Mouse (Mus musculus): ENCODE measurements around the gene Itgb7.

The Itgb7 gene

DNA sequence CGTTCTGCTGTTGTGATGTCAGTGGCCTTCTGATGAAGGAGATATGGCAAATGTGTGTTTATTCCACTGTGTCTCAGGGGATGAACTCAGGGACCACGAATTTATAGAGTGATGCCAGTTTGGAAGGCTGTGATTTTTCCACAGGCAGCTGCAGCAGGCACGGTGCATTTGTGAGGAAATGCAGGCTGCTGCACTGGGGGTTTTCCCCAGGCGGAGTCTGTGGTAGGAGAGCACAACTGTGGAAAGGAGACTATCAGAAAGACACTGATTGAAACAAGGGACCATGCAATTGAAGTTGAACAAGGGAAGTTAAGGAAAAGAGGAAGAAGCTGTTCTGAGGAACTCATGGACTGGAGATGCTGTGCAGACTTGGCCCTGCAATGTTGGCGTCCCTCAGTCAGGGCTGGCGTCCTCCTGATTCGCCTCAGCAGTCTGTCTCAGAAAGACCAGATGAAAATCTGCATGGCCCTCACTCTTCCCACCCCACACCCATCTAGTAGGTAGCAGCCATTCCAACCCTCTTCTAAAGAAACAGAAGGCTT, 39.4 kb downstream of the Itgb7 start:
- no peak for DNase-seq

DNA sequence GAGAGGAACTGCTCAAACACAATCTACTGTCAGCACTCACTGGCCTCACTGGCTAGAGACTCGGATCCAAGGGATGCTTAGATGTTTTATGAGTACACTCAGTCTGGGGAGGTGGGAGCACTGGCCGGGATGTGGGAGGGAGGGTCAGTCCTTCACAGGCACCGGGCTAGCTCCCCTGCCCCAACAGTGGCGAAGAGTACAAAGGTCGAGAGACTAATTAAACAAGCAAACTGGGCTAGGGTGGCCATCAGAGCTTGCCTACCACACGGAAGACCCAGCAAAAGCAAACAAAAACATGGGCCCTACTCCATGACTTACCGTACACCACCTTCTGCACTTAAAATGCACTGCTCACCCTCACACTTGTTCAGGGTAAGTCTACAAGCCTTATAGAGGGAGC, 40.0 kb downstream of the Itgb7 start:
- DNase-seq: no peak

DNA sequence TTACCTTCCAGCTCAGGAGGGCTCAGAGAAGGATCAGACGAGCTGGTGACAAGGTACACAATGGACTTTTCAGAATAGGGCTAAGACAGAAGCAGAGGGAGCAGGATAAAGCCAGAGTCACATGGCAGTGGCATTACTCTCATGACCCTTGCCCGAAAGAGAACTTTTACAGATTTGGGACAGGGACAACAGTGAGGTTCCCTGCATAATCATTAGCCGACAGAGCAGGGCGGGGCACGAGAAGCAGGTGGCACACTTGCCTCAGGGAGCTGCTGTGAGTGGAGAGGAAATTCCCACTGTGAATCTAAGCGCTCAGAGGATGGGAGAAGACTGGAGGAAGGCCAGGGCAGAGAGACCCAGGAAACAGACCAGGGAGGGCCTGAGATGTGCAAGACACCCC, 42.9 kb downstream of the Itgb7 start:
- no peak for DNase-seq

DNA sequence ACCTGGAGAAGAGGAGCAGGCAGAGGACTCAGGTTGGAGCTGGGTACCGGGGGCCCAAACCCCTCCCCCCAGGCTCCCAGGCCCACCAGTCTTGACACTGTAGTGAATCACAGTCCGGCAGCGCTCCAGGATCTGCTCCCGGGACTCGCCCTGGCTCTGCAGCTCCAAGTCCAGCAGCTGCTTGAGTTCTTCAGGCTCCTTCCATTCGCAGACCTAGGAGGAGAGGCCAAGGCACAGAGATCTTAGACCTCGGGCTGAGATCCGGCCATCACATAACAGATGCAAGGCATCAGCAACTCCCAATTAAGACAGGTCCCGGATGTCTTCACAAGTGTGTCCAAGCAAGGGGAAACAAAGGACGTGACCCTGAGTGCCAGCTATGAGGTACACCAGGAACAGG, 43.6 kb downstream of the Itgb7 start:
- DNase-seq: no peak

DNA sequence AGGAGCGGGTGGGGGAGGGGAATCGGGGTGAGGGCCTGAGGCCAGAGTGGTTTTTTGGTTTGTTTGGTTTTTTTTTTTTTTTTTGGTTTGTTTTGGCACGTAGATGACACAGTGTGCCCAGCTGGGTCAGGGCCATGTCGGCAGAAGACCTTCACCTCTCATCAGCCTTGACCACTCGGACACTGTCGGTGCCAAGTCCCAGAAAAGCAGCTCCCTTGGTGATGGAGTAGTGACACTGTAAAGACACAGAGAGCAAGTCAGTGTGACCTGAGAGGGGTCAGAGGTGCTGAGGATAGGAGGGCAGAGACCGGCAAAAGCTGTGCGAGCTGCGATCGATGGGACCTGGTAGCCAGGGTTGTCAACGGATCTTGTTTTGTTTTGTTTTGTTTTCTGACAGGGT, 45.5 kb downstream of the Itgb7 start:
- no peak for DNase-seq

DNA sequence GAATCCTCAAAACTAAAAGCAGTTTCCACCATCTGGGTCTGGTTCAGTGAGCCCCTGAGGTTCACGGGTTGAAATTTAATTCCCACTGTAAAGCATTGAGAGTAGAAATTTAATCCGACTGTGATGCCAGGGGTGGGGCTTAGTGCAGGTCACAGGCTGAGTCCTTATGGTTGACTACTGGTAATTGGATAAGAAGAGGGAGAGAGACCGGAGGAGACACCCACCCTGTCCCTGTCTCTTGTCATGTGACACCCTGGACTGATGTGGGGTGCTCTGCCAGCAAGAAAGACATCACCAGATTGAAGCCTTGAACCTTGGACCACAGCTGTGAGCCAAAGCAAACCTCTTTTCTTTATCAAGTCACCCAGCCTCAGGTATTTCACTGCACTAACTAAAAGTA, 48.7 kb downstream of the Itgb7 start:
- DNase-seq: no peak

DNA sequence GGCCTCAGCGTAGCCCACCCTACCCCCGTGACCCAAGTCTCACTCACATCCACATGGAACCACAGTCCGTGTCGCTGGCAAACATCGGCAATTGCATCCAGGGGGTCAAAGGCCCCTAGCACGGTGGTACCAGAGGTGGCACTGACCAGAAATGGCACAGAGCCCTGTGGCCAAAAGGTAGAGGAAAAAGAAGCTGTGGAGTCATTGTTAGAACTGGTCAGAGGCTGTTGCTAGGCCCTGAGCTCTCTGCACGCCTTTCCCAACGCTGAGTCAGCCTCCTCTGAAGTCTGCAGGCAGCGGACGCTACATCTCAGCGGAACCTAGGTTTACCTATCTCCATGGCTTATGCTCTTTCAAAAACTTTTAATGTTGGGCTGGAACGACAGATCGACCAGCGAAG, 51.8 kb downstream of the Itgb7 start:
- DNase-seq: no peak

DNA sequence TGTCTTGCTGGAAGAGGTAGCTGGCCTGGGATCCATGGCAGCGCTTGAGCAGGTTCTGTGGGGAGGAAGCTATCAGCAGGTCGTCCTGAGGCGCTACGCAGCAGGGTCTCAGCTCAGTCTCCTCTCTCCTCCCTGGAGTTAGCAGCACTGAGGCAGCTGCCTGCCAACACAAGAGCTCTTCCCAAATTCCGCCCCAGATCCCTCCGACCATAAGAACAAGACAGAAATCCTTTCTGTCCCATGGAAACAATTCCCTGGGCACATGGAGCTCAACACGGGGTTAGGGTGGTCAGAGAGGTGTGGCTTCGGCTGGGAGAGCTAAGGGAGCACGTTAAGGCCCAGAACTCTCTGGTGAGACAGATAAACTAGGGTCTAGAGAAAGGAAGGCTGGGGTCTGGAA, 52.6 kb downstream of the Itgb7 start:
- DNase-seq: no peak

DNA sequence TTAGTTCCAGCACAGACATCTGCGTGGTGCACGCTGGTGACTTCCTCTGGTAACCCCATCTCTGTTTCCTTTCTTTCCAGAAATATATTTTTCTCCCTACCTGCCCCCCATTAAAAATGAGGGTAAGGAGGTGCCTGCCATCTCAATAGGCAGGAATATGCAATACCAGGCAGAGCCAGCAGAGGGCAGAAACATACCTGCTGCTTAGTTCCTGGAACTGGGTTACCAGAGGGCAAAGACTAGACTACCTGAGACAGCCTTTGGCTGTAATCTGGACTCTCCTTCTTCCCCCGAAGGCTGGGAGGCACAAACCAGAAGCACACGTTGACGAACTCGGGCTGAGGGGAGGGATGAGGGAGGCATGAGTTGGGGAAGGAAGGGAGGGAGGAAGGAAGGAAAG, 53.5 kb downstream of the Itgb7 start:
- peak; percentile 71 to 86 for DNase-seq

DNA sequence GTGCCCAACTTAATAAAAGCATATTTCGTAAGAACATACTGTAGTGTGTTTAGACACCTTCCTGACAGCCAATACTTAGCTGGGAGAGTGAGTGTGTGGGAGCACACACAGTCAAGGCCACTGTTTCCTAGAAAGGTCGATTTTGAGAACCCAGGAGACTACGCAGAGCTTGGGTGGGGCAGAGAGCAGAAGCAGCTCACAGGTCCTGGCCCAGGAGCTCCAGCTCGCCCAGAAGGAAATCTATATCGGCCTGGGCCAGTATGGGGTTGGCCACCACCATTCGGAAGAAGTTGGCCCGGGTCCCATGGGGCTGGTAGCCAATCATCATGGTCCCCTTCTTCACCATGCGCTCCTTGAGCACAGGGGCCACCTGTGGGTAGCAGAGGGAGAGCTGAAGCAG, 54.3 kb downstream of the Itgb7 start:
- DNase-seq: no peak

DNA sequence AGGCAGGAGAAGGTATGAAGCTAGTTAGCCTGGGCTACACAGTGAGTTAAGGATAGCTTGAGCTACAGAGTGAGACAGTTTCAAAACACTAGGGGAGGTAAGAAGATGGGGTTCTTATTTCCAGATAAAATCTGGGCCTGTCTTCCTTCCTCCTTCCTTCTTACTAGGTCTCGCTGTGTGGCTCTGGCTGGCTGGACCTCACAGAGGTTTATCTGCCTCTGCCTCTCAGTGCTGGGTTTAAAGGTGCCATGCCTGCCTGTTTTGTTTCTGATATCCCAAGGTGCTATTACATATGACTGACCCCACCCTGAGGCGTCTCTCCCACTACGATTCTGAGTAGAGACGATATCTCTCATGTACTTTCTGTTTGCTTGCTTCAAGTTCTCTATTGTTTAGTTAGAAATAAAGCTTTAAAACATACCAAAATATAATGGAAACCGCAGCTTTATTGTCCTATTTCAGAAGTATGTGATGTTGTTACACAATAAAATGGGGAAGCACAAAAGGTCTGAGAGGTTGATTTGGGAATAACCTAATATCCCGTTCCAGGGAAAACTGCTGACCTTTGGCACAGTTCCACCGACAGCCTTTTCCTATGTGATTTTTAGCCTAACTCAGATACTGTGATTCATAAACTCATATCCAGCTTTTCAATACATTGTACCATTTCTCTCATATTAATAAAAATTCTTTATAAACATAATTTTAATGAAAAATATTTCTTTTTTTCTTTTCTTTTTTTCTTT, 55.0 kb downstream of the Itgb7 start:
- no peak for DNase-seq

DNA sequence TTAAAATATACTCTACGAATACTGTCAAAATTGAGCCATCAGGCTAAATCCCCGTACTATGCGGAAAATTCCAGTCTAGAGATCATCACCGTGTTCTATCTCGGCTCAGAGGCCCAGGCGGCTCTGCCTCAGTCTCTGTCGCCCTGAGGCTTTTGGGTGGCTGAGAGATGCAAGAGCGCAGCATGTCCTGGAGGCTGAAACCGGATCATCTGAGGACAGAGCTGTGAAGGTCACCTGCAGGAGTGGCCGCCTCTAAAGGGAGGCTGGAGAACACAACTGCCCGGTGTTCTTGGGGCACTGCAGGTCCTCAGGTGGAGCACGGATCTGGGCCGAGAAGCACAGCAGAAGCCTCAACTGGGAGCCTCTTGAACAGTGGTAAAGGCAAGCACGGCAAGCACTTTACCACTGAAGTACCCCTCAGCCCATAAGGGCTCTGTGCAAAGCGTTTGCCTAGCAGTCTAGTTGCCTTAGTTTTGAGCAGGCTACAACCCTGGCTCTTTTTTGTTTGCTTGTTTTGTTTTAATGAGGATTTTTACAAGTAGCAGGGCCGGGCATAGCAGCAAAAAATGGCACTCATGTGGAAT, 55.9 kb downstream of the Itgb7 start:
- DNase-seq: no peak

DNA sequence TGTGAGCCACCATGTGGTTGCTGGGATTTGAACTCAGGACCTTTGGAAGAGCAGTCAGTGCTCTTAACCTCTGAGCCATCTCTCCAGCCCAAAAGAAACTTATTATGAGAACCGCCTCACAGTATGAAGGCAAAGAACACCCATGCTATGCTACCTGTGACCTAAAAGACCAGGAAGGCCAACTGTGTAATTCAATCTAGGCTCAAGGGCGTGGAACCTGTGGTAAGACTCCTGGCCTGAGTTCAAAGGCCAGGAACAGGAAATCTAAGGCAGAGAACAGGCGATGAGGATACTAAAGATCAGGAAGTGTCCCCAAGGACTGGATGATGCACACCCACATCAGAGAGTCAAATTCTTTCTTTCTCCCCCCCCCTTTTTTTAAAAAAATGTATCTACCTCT, 58.2 kb downstream of the Itgb7 start:
- DNase-seq: no peak

DNA sequence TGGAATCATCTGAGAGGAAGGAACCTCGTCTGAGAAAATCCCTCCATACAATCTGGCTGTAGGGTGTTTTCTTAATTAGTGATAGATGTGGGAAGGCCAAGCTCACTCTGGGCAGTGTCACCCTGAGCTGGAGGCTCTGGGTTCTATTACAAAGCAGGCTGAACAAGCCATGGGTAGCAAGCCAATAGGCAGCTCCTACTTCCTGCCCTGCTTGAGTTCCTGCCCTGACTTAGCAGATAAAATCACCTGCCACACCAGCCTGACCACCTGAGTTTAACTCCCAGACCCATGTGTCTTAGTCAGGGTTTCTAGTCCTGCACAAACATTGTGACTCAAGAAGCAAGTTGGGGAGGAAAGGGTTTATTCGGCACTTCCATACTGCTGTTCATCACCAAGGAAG, 62.7 kb downstream of the Itgb7 start:
- no peak for DNase-seq

DNA sequence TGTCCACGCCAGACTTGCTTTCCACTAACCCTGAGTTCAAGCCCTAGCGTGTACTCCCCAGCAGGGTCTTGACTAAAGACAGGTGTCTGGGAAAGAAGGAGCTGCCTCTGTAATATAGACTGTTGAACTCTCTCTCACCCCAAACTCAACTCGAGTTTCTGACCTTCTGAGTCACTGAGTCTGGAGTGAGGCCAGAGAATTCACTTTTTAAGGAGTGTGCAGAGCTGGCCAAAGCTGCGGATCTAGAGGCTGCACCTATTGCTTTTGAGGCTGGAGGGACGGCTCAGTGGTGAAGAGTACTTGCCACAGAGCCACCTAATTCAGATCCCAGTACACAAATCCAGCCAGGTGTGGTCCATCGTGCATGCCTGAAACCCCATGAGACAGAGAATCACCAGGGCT, 64.1 kb downstream of the Itgb7 start:
- DNase-seq: no peak
